11 mouse cellular contexts compared by ENCODE assay signal in the genomic region with DNA sequence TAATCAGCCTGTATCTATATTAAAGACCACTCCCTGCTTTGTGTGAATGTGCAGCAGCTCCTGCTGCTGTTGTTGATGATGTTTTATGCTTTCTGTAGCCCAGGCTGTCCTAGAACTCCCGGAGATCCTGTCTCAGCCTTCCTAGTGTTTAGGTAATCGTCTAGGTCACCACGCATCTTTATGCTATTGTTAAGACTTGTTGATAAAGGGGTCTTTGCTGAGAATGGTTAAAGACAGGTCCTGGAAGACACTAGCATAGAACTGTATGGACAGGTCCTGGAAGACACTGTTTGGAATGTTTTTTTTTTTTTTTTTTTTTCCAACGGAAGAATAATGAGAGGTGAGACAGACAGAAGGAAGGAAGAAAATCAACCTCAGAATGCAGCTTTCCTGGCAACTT. TPM values are rescaled to one million over a fixed set of nuclear protein-coding genes. Genes with fewer than 3 reads are reported as not detected.
DNase-seq lines count a peak whose midpoint lies in the region; ATAC-seq lines count a peak whose summit lies in the region.
"Had no signal": no experiment of that assay in that cellular context is flagged by ENCODE, and none has a peak within 500 bp of the region (broad histone marks: within the 10 kb centered on the region; RNA-seq: fewer than 3 reads in every experiment).

No protein-coding gene starts in this region.

- no peak overlapping the region for H3K27ac ChIP-seq in heart, embryonic 16.5 days (ENCODE audit: low read length)
- H3K27ac ChIP-seq in brown adipose tissue, adult 24 weeks (replicated peaks; ENCODE audit: low read depth, low read length), result no peak overlapping the region
- peak overlapping the region; percentile 95 for H3K27ac ChIP-seq in hindbrain, embryonic 14.5 days
- peak overlapping the region; percentile 96 for H3K27ac ChIP-seq in midbrain, embryonic 13.5 days

- H3K36me3 ChIP-seq in heart, embryonic 16.5 days (ENCODE audit: control insufficient read depth, insufficient read depth), result peaks cover 5% of the 10 kb centered on the region
- peaks cover 39% of the 10 kb centered on the region for H3K36me3 ChIP-seq in hindbrain, embryonic 14.5 days (replicated peaks; ENCODE audit: control insufficient read depth, insufficient read depth)
- peaks cover 39% of the 10 kb centered on the region for H3K36me3 ChIP-seq in midbrain, embryonic 13.5 days

- H3K27me3 ChIP-seq in heart, embryonic 16.5 days (ENCODE audit: control insufficient read depth, insufficient read depth, low read length), result no peaks in the 10 kb centered on the region
- H3K27me3 ChIP-seq in hindbrain, embryonic 14.5 days (ENCODE audit: control insufficient read depth, insufficient read depth, low read length), result no peaks in the 10 kb centered on the region
- no peaks in the 10 kb centered on the region for H3K27me3 ChIP-seq in midbrain, embryonic 13.5 days
- H3K27me3 ChIP-seq: CH12.LX had no signal

- 0 out of 2 replicates have a peak, but pooled peaks cover 2% of the 10 kb centered on the region for H3K4me1 ChIP-seq in heart, embryonic 16.5 days (ENCODE audit: control insufficient read depth, insufficient read depth, low read length)
- 0 out of 2 replicates have a peak, but pooled peaks cover 2% of the 10 kb centered on the region for H3K4me1 ChIP-seq in brown adipose tissue, adult 24 weeks (ENCODE audit: control insufficient read depth, insufficient read depth, insufficient read length, low read length)
- peaks cover 19% of the 10 kb centered on the region for H3K4me1 ChIP-seq in hindbrain, embryonic 14.5 days (replicated peaks; ENCODE audit: control insufficient read depth, insufficient read depth, low read length)
- H3K4me1 ChIP-seq in midbrain, embryonic 13.5 days (replicated peaks), result peaks cover 19% of the 10 kb centered on the region

- peak overlapping the region; percentile 86 for H3K9ac ChIP-seq in heart, embryonic 16.5 days (ENCODE audit: low read length)
- peak overlapping the region; percentile 100 for H3K9ac ChIP-seq in hindbrain, embryonic 14.5 days
- H3K9ac ChIP-seq in midbrain, embryonic 13.5 days (replicated peaks), result peak overlapping the region; percentile 96

- no peak for ATAC-seq in heart, embryonic 16.5 days (replicated peaks; ENCODE audit: extremely low read depth, insufficient read depth, low FRiP score)
- ATAC-seq in hindbrain, embryonic 14.5 days (ENCODE audit: low FRiP score), result peak; percentile 41
- ATAC-seq in midbrain, embryonic 13.5 days, result no peak; the same call in 1 of the 2 replicates
- ATAC-seq: inflammation-experienced regulatory T-cells, adult 6 months had no signal

- intact Hi-C loops in heart, postnatal 25 days (cut with DNase I), result loop anchor here (5.0 kb wide), 1 partner anchor 44 kb away; a partner anchor contains a TSS

- WGBS in heart, embryonic 16.5 days, result 41% methylated on average over 4 of the region's 4 CpGs
- 22% methylated on average over 4 of the region's 4 CpGs for WGBS in hindbrain, embryonic 14.5 days
- 22% methylated on average over 4 of the region's 4 CpGs for WGBS in midbrain, embryonic 13.5 days

- DNase-seq in heart, postnatal 25 days (ENCODE audit: low spot score), result no peak
- DNase-seq in hindbrain, embryonic 14.5 days (ENCODE audit: low spot score), result peak; percentile 47
- DNase-seq in adrenal gland, adult 8-10 months, result no peak
- no peak for DNase-seq in frontal cortex, postnatal 10 days (ENCODE audit: low spot score in 2 of 2)
- no peak for DNase-seq in cerebellum, adult 9-11 months
- DNase-seq: thymus, adult 18-20 months had no signal

- H3K9me3 ChIP-seq in heart, embryonic 16.5 days (replicated peaks; ENCODE audit: control insufficient read depth, low read length), result no peaks in the 10 kb centered on the region
- H3K9me3 ChIP-seq in hindbrain, embryonic 14.5 days (ENCODE audit: control insufficient read depth, low read length), result no peaks in the 10 kb centered on the region
- H3K9me3 ChIP-seq in midbrain, embryonic 13.5 days, result no peaks in the 10 kb centered on the region

- H3K4me3 ChIP-seq in heart, embryonic 16.5 days (ENCODE audit: low read length), result peak overlapping the region; percentile 67
- H3K4me3 ChIP-seq in brown adipose tissue, adult 24 weeks (ENCODE audit: insufficient read depth, low read depth, low read length), result peak overlapping the region; percentile 68
- peak overlapping the region; percentile 81 for H3K4me3 ChIP-seq in hindbrain, embryonic 14.5 days (replicated peaks; ENCODE audit: low read length)
- peak overlapping the region; percentile 84 for H3K4me3 ChIP-seq in midbrain, embryonic 13.5 days (replicated peaks)

- H3K4me2 ChIP-seq in heart, embryonic 16.5 days (ENCODE audit: low read depth, low read length), result peak overlapping the region; percentile 97
- H3K4me2 ChIP-seq in hindbrain, embryonic 14.5 days (replicated peaks), result peak overlapping the region; percentile 62
- peak overlapping the region; percentile 66 for H3K4me2 ChIP-seq in midbrain, embryonic 13.5 days (replicated peaks)

RNA-seq across cellular contexts. Expression of a gene that starts 2.4 kb away (rescaled TPM):
- polyA plus RNA-seq in heart, embryonic 16.5 days (2015; fragmentation: Nextera tagmentation; extraction: Ambion mirVana), result 30.3 and 31.9 TPM in 2 replicates
- total RNA-seq in heart, postnatal 25 days (2021), result 1 to 10 TPM; 1.6 to 2.9 TPM
- not detected in 2 replicates for polyA plus RNA-seq in brown adipose tissue, adult 24 weeks (2012; ENCODE audit: insufficient read depth, insufficient read length, missing spikeins)
- polyA plus RNA-seq in hindbrain, embryonic 14.5 days (2014; fragmentation: Nextera tagmentation; extraction: Ambion mirVana), result 225 and 236 TPM in 2 replicates
- 262 and 272 TPM in 2 replicates for polyA plus RNA-seq in midbrain, embryonic 13.5 days (2015; fragmentation: Nextera tagmentation; extraction: Ambion mirVana)
- 1 to 10 TPM; 2.0 to 2.6 (median 2.3) TPM for total RNA-seq in adrenal gland, adult 8-10 months (2022)
- total RNA-seq: CH12.LX had no signal
- polyA plus RNA-seq: inflammation-experienced regulatory T-cells, adult 6 months had no signal

RNA-seq across cellular contexts. Expression of a gene that starts 14.0 kb away (rescaled TPM):
- polyA plus RNA-seq in heart, embryonic 16.5 days (2015; fragmentation: Nextera tagmentation; extraction: Ambion mirVana), result 0.30 and 0.37 TPM in 2 replicates
- not detected for total RNA-seq in heart, postnatal 25 days (2021)
- 0.63 TPM in 1 of 2 replicates, not detected in the other for polyA plus RNA-seq in brown adipose tissue, adult 24 weeks (2012; ENCODE audit: insufficient read depth, insufficient read length, missing spikeins)
- polyA plus RNA-seq in hindbrain, embryonic 14.5 days (2014; fragmentation: Nextera tagmentation; extraction: Ambion mirVana), result 0.64 and 1.0 TPM in 2 replicates
- 3.9 TPM in 2 replicates for polyA plus RNA-seq in midbrain, embryonic 13.5 days (2015; fragmentation: Nextera tagmentation; extraction: Ambion mirVana)
- under 1 TPM in 1 of 4 experiments, not detected in 3; 0.14 TPM for total RNA-seq in adrenal gland, adult 8-10 months (2022)

RNA-seq across cellular contexts. Expression of a gene that starts 19.8 kb away (rescaled TPM):
- not detected in 2 replicates for polyA plus RNA-seq in heart, embryonic 16.5 days (2015; fragmentation: Nextera tagmentation; extraction: Ambion mirVana)
- not detected for total RNA-seq in heart, postnatal 25 days (2021)
- not detected in 2 replicates for polyA plus RNA-seq in brown adipose tissue, adult 24 weeks (2012; ENCODE audit: insufficient read depth, insufficient read length, missing spikeins)
- polyA plus RNA-seq in hindbrain, embryonic 14.5 days (2014; fragmentation: Nextera tagmentation; extraction: Ambion mirVana), result 2.2 and 3.1 TPM in 2 replicates
- 1.6 TPM in 2 replicates for polyA plus RNA-seq in midbrain, embryonic 13.5 days (2015; fragmentation: Nextera tagmentation; extraction: Ambion mirVana)
- not detected for total RNA-seq in adrenal gland, adult 8-10 months (2022)
- total RNA-seq: CH12.LX had no signal
- polyA plus RNA-seq: inflammation-experienced regulatory T-cells, adult 6 months had no signal

RNA-seq across cellular contexts. Expression of a gene that starts 22.3 kb away (rescaled TPM):
- not detected in 2 replicates for polyA plus RNA-seq in heart, embryonic 16.5 days (2015; fragmentation: Nextera tagmentation; extraction: Ambion mirVana)
- total RNA-seq in heart, postnatal 25 days (2021), result under 1 TPM; 0.49 to 0.61 TPM
- polyA plus RNA-seq in brown adipose tissue, adult 24 weeks (2012; ENCODE audit: insufficient read depth, insufficient read length, missing spikeins), result not detected in 2 replicates
- polyA plus RNA-seq in hindbrain, embryonic 14.5 days (2014; fragmentation: Nextera tagmentation; extraction: Ambion mirVana), result 0.47 TPM in 1 of 2 replicates, not detected in the other
- 0.43 and 0.57 TPM in 2 replicates for polyA plus RNA-seq in midbrain, embryonic 13.5 days (2015; fragmentation: Nextera tagmentation; extraction: Ambion mirVana)
- total RNA-seq in adrenal gland, adult 8-10 months (2022), result not detected
- total RNA-seq: CH12.LX had no signal
- polyA plus RNA-seq: inflammation-experienced regulatory T-cells, adult 6 months had no signal

RNA-seq across cellular contexts. Expression of a gene that starts 42.4 kb away (rescaled TPM):
- polyA plus RNA-seq in heart, embryonic 16.5 days (2015; fragmentation: Nextera tagmentation; extraction: Ambion mirVana), result 3.7 and 4.1 TPM in 2 replicates
- 1 to 10 TPM; 6.9 to 7.4 TPM for total RNA-seq in heart, postnatal 25 days (2021)
- polyA plus RNA-seq in brown adipose tissue, adult 24 weeks (2012; ENCODE audit: insufficient read depth, insufficient read length, missing spikeins), result 3.8 and 4.5 TPM in 2 replicates
- 114 and 117 TPM in 2 replicates for polyA plus RNA-seq in hindbrain, embryonic 14.5 days (2014; fragmentation: Nextera tagmentation; extraction: Ambion mirVana)
- 46.7 and 53.2 TPM in 2 replicates for polyA plus RNA-seq in midbrain, embryonic 13.5 days (2015; fragmentation: Nextera tagmentation; extraction: Ambion mirVana)
- 10 to 100 TPM; 25.3 to 63.8 (median 50.8) TPM for total RNA-seq in adrenal gland, adult 8-10 months (2022)

Comparison
In these comparisons a context has a peak if more than half of its experiments do, and no peak if none do; other contexts are left out.
1. H3K27ac ChIP-seq: peak in hindbrain, embryonic 14.5 days (single experiment) and midbrain, embryonic 13.5 days (single experiment); none in heart, embryonic 16.5 days (single experiment) and brown adipose tissue, adult 24 weeks (single experiment).
2. RNA of a gene that starts 2.4 kb away (polyA plus RNA-seq): 262 to 272 TPM in midbrain, embryonic 13.5 days, 225 to 236 TPM in hindbrain, embryonic 14.5 days and 30.3 to 31.9 TPM in heart, embryonic 16.5 days; not detected in brown adipose tissue, adult 24 weeks; every median in the first group is over 10 times any median in the second.
3. Peak in every context shown above with its lines, with median percentiles within 50 percentile points of each other: H3K4me2 ChIP-seq, H3K4me3 ChIP-seq and H3K9ac ChIP-seq.